ENCODE assay signal across 12 mouse cellular contexts in the genomic region with DNA sequence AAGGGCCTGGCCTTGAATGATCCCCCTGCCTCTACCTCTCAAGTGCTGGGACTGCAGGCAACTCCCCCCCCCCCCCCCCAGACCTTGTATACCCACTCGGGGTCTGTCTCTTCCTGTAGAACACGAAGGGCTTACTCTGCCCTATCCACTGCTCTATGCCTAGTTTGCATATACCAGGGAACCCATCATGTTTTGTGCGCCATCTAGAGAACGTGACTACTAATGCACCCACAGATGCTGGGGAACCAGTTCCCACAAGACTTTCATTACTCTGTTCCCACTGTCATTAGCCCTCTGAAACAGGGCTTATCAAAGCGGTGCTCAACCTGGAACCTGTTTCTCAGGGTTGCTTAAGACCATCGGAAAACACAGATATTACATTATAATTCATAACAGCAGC.
A peak's percentile ranks its signal among the peaks of the same experiment; 100 is the strongest.
DNase-seq lines count a peak whose midpoint lies in the region; ATAC-seq and TF ChIP-seq lines count a peak whose summit lies in the region.
"Had no signal": no experiment of that assay in that cellular context is flagged by ENCODE, and none has a peak within 500 bp of the region (broad histone marks: within the 10 kb centered on the region; RNA-seq: fewer than 3 reads in every experiment).

No protein-coding gene starts in this region.

- no peak for ATAC-seq in hindbrain, embryonic 11.5 days (ENCODE audit: low FRiP score)
- no peak for ATAC-seq in midbrain, postnatal 0 days (ENCODE audit: low FRiP score)
- no peak for ATAC-seq in midbrain, embryonic 16.5 days
- no peak for ATAC-seq in CD4-positive, CD25-positive, alpha-beta regulatory T cell, adult 4 months

- no peak overlapping the region for H3K4me3 ChIP-seq in hindbrain, embryonic 11.5 days (ENCODE audit: low read depth, low read length)
- H3K4me3 ChIP-seq in hindbrain, embryonic 10.5 days: no peak overlapping the region
- H3K4me3 ChIP-seq in midbrain, postnatal 0 days (ENCODE audit: low read depth, low read length): no peak overlapping the region
- no peak overlapping the region for H3K4me3 ChIP-seq in midbrain, embryonic 16.5 days (ENCODE audit: low read depth, low read length)
- H3K4me3 ChIP-seq: kidney, embryonic 15.5 days had no signal

- no peaks in the 10 kb centered on the region for H3K27me3 ChIP-seq in hindbrain, embryonic 11.5 days (ENCODE audit: control insufficient read depth, insufficient read depth, low read length)
- no peaks in the 10 kb centered on the region for H3K27me3 ChIP-seq in hindbrain, embryonic 10.5 days (ENCODE audit: insufficient read depth, poor library complexity, severe bottlenecking)
- H3K27me3 ChIP-seq in midbrain, postnatal 0 days (ENCODE audit: insufficient read depth, low read length): no peaks in the 10 kb centered on the region
- H3K27me3 ChIP-seq in midbrain, embryonic 16.5 days (ENCODE audit: control insufficient read depth, insufficient read depth, low read depth, low read length): no peaks in the 10 kb centered on the region
- H3K27me3 ChIP-seq: kidney, embryonic 15.5 days had no signal

- WGBS in hindbrain, embryonic 11.5 days: 76% methylated on average over 6 of the region's 6 CpGs
- 65% methylated on average over 6 of the region's 6 CpGs for WGBS in hindbrain, embryonic 10.5 days
- WGBS in midbrain, postnatal 0 days: 51% methylated on average over 6 of the region's 6 CpGs
- WGBS in midbrain, embryonic 16.5 days: 56% methylated on average over 6 of the region's 6 CpGs

- no peak overlapping the region for H3K9ac ChIP-seq in hindbrain, embryonic 11.5 days (ENCODE audit: low read depth, low read length)
- H3K9ac ChIP-seq in midbrain, postnatal 0 days (replicated peaks; ENCODE audit: low read length, poor library complexity, severe bottlenecking): no peak overlapping the region
- no peak overlapping the region for H3K9ac ChIP-seq in midbrain, embryonic 16.5 days (ENCODE audit: low read depth, low read length)
- H3K9ac ChIP-seq: kidney, embryonic 15.5 days had no signal

- no peaks in the 10 kb centered on the region for H3K9me3 ChIP-seq in hindbrain, embryonic 11.5 days (ENCODE audit: control insufficient read depth, low read length)
- H3K9me3 ChIP-seq in hindbrain, embryonic 10.5 days: no peaks in the 10 kb centered on the region
- H3K9me3 ChIP-seq in midbrain, postnatal 0 days (ENCODE audit: low read length): no peaks in the 10 kb centered on the region
- H3K9me3 ChIP-seq in midbrain, embryonic 16.5 days (replicated peaks; ENCODE audit: control insufficient read depth, low read length, poor library complexity, severe bottlenecking): no peaks in the 10 kb centered on the region
- H3K9me3 ChIP-seq: kidney, embryonic 15.5 days had no signal

- H3K4me2 ChIP-seq in hindbrain, embryonic 11.5 days (replicated peaks; ENCODE audit: low read depth, low read length): no peak overlapping the region
- H3K4me2 ChIP-seq in midbrain, postnatal 0 days (ENCODE audit: low read depth, low read length, poor library complexity, severe bottlenecking): no peak overlapping the region
- no peak overlapping the region for H3K4me2 ChIP-seq in midbrain, embryonic 16.5 days (ENCODE audit: low read length)
- H3K4me2 ChIP-seq: kidney, embryonic 15.5 days had no signal

- DNase-seq in hindbrain, embryonic 11.5 days (ENCODE audit: low spot score): peak; percentile 25
- no peak for DNase-seq in hindbrain, embryonic 10.5 days (ENCODE audit: low spot score)
- no peak for DNase-seq in midbrain, postnatal 0 days (ENCODE audit: low spot score)
- peak; percentile 44 for DNase-seq in embryo, embryonic 10.5 days (ENCODE audit: low spot score)
- peak; percentile 38 for DNase-seq in thymus, postnatal 4 days
- no peak for DNase-seq in adrenal gland, postnatal 14 days
- DNase-seq: adrenal gland, adult 8-10 months; cerebellum, adult 8-10 months; heart, postnatal 4 days had no signal

- peak; percentile 60 for TF ChIP-seq CTCF in midbrain, postnatal 0 days (IDR thresholded peaks at IDR 0.05)

- H3K27ac ChIP-seq in hindbrain, embryonic 11.5 days (ENCODE audit: low read depth, low read length): no peak overlapping the region
- no peak overlapping the region for H3K27ac ChIP-seq in hindbrain, embryonic 10.5 days
- H3K27ac ChIP-seq in midbrain, postnatal 0 days (ENCODE audit: low read depth, low read length): no peak overlapping the region
- no peak overlapping the region for H3K27ac ChIP-seq in midbrain, embryonic 16.5 days (ENCODE audit: low read length)
- H3K27ac ChIP-seq: kidney, embryonic 15.5 days had no signal

- no peaks in the 10 kb centered on the region for H3K4me1 ChIP-seq in hindbrain, embryonic 11.5 days (replicated peaks; ENCODE audit: control insufficient read depth, insufficient read depth, low read length)
- peaks cover 10% of the 10 kb centered on the region; the same call in 1 of the 2 replicates for H3K4me1 ChIP-seq in hindbrain, embryonic 10.5 days (replicated peaks)
- peaks cover 11% of the 10 kb centered on the region; the same call in 1 of the 2 replicates for H3K4me1 ChIP-seq in midbrain, postnatal 0 days (ENCODE audit: insufficient read depth, low read length)
- peaks cover 16% of the 10 kb centered on the region for H3K4me1 ChIP-seq in midbrain, embryonic 16.5 days (ENCODE audit: control insufficient read depth, insufficient read depth, low read length)
- H3K4me1 ChIP-seq: kidney, embryonic 15.5 days had no signal

- no peaks in the 10 kb centered on the region for H3K36me3 ChIP-seq in hindbrain, embryonic 11.5 days (ENCODE audit: control insufficient read depth, insufficient read depth, low read length)
- peaks cover 36% of the 10 kb centered on the region for H3K36me3 ChIP-seq in hindbrain, embryonic 10.5 days
- H3K36me3 ChIP-seq in midbrain, postnatal 0 days (ENCODE audit: insufficient read depth, low read length): peaks cover 30% of the 10 kb centered on the region
- H3K36me3 ChIP-seq in midbrain, embryonic 16.5 days (ENCODE audit: control insufficient read depth, insufficient read depth, low read length): no peaks in the 10 kb centered on the region

Comparison
In these comparisons a context has a peak if more than half of its experiments do, and no peak if none do; other contexts are left out.
1. DNase-seq: peak in hindbrain, embryonic 11.5 days (single experiment), embryo, embryonic 10.5 days (single experiment) and thymus, postnatal 4 days (single experiment); none in hindbrain, embryonic 10.5 days (single experiment), midbrain, postnatal 0 days (single experiment) and adrenal gland, postnatal 14 days (single experiment).